Mouse (Mus musculus) lung, embryonic 15.5 days (tissue): ENCODE measurements around the gene Akap3. TPM values are rescaled to one million over a fixed set of nuclear protein-coding genes. Genes with fewer than 3 reads are reported as not detected.

ENCODE experiments used
- ATAC-seq: fragments of 200-750 bp; cut with Nextera tagmentation; 2 replicates; pipeline ENCODE4 v1.8.0; 2017; ENCODE audit warnings: moderate number of reproducible peaks, borderline replicate concordance; ENCODE audit not compliant: low FRiP score, low TSS enrichment; ENCODE audit errors: extremely low read depth
- H3K27ac ChIP-seq: fragments of 300-500 bp; sonication (generic); 2 replicates; pipeline ENCODE4 v1.5.1; 2015; ENCODE audit warnings: moderate library complexity, mild to moderate bottlenecking, inconsistent platforms
- H3K27me3 ChIP-seq: fragments of 300-500 bp; sonication (generic); 2 replicates; pipeline ENCODE4 v1.6.1; 2015; ENCODE audit warnings: inconsistent platforms
- H3K36me3 ChIP-seq: fragments of 300-500 bp; sonication (generic); 2 replicates; pipeline ENCODE4 v1.6.1; 2015; ENCODE audit warnings: inconsistent platforms
- H3K4me1 ChIP-seq: fragments of 300-500 bp; sonication (generic); 2 replicates; pipeline ENCODE4 v1.6.1; 2015; ENCODE audit warnings: inconsistent platforms
- H3K4me2 ChIP-seq: fragments of 300-500 bp; sonication (generic); 2 replicates; pipeline ENCODE4 v1.6.1; 2015; ENCODE audit warnings: inconsistent platforms, mild to moderate bottlenecking, moderate library complexity
- H3K4me3 ChIP-seq: fragments of 300-500 bp; sonication (generic); 2 replicates; pipeline ENCODE4 v1.5.1; 2015; ENCODE audit warnings: mild to moderate bottlenecking, inconsistent platforms
- H3K9ac ChIP-seq: fragments of 300-500 bp; sonication (generic); 2 replicates; pipeline ENCODE4 v1.6.1; 2015; ENCODE audit warnings: inconsistent platforms
- H3K9me3 ChIP-seq: fragments of 300-500 bp; sonication (generic); 2 replicates; pipeline ENCODE4 v1.6.1; 2016; ENCODE audit warnings: inconsistent platforms
- WGBS: fragments of 180-500 bp; shearing (Covaris S2); methylation state at CpG from one replicate; pipeline ENCODE4 v1.1.7; 2015; 5-methylcytosine and 5-hydroxymethylcytosine counted together
- polyA plus RNA-seq: library from polyadenylated mRNA; unstranded; fragments of >200 nt; fragmentation: Nextera tagmentation; extraction: Ambion mirVana; gene quantifications from 2 replicates; pipeline ENCODE4 v1.2.1, GENCODE M21; 2015

The Akap3 gene
- polyA plus RNA-seq, 1 experiment from 2014 or later, result not detected

DNA sequence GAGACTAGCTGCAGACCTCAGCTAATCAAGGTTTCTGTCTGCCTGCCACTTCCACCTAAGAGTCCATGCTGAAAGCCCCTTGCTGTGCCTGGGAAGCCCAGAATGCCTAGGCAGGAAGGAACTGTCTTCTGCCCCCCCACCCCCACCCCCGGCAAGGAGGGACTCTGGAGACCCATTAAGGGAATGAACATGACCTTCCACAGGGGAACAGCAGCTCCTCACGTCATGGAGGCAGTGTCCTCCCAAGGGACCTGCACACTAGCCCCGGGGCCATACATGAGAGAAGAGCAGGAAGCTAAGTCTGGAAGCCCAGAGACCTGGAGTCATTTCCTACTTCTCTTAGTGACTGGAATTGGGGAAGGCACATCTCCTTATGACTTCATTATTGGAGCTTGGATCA lies 55.0 kb downstream of the Akap3 start:
- H3K9ac ChIP-seq, result no peak overlapping the region
- H3K4me2 ChIP-seq, result no peak overlapping the region
- no peak overlapping the region for H3K4me3 ChIP-seq
- H3K9me3 ChIP-seq, result no peaks in the 10 kb centered on the region
- H3K36me3 ChIP-seq, result no peaks in the 10 kb centered on the region
- WGBS, result 57% methylated on average over 3 of the region's 3 CpGs
- no peak overlapping the region for H3K27ac ChIP-seq
- no peak for ATAC-seq
- H3K4me1 ChIP-seq, result no peaks in the 10 kb centered on the region
- H3K27me3 ChIP-seq, result no peaks in the 10 kb centered on the region

DNA sequence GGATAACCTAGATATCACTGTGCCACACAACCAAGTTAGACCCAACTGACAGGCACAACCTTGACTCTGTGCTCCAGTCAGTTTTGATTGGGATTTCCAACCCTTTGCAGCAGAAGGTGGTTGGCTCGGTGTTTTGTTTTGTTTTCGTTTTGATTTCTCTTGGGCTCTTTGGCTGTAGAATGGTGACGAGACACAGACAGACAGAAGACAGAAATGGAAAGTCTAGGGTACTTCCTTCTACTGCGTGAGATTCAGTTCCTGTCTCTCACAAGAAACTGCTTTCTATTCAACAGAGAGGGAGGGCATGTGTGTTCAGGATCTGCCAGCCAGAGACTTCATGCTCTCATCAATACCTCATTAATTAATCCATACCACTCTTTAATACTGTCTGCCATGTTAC lies 57.8 kb downstream of the Akap3 start:
- Histone ChIP-seq H3K27me3 (no peaks in the 10 kb centered on the region), H3K36me3 (no peaks in the 10 kb centered on the region), H3K9ac (no peak overlapping the region), H3K4me3 (no peak overlapping the region), H3K27ac (no peak overlapping the region), H3K9me3 (no peaks in the 10 kb centered on the region), H3K4me2 (no peak overlapping the region), H3K4me1 (no peaks in the 10 kb centered on the region)
- WGBS, result 67% methylated on average over 4 of the region's 4 CpGs
- ATAC-seq, result no peak

DNA sequence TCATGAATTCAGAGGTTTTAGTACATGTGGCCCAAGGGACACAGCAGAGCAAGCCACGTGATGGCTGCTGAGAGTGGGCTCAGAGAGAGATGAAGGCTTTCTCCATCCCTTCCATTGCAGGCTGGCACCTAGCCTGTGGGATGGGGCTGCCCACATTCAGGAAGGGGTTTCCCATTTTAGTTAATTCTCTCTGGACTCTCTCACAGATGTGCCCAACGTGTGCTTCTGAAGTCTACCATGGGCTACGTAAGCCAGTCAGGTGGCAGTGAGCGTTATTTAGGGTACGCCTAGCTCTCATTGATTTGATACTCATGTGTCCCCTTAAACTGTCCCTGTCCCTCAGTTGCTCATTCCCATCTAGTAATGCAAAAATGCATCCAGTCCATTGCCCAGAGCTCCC lies 62.0 kb downstream of the Akap3 start:
- no peak overlapping the region for H3K4me2 ChIP-seq
- H3K27ac ChIP-seq, result no peak overlapping the region
- H3K4me3 ChIP-seq, result no peak overlapping the region
- H3K27me3 ChIP-seq, result no peaks in the 10 kb centered on the region
- H3K36me3 ChIP-seq, result no peaks in the 10 kb centered on the region
- H3K4me1 ChIP-seq, result no peaks in the 10 kb centered on the region
- no peak overlapping the region for H3K9ac ChIP-seq
- no peak for ATAC-seq
- 79% methylated on average over 5 of the region's 5 CpGs for WGBS
- no peaks in the 10 kb centered on the region for H3K9me3 ChIP-seq

DNA sequence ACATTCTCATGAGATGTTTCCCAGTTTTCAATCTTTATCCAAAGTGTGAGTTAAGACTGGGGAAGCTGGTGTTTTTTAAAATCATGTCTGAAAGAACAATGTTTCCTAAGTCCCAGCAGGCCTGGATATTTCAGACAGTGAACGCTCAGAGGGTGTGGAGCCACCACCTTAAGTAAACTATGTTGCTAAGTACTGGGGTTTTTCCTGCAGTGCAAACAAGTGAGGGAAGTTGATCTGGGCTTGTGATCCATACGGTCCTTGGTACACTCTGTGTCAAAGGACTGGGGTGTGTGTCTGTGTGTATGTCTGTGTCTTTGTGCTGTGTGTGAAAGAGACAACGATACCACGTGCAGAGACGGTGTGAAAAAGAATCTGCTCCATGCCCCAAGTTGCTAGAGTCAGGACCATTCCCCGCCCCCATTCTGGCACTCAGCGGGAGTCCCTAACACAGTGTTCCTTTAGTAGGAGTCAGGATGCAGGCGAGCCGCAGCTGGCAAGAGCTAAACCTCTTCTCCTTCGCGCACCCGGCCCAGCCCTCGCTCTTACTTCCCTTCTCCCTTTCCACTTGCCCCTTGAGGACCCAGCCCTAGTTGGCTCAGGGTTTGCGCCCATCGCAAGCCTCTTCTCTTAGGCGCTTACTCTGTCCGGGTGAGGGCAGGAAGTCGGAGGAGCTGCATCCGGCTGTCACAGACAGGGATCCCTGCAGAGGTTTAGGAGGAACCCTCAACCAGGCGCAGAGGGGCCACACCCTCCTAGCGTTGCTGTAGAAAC lies 68.4 kb downstream of the Akap3 start, which contains the start of gene Dyrk4:
Gene Dyrk4 (minus strand): TSS at position 729 of the 771 bp plus-strand sequence.
- whole genome bisulfite sequencing, result 11% methylated on average over 21 of the region's 21 CpGs
- Histone ChIP-seq H3K4me3 (no peak within 1 kb of the TSS), H3K4me2 (peak within 1 kb of the TSS; percentile 31)

More for the DNA sequence above, 68.4 kb downstream of the Akap3 start, which contains the start of gene Dyrk4:
- H3K9me3 ChIP-seq, result no peaks in the 10 kb centered on the region
- H3K4me1 ChIP-seq, result peaks cover 6% of the 10 kb centered on the region; the same call in 1 of the 2 replicates
- no peak within 1 kb of the TSS for H3K9ac ChIP-seq
- H3K27ac ChIP-seq, result peak within 1 kb of the TSS; percentile 75
- H3K36me3 ChIP-seq, result peaks cover 39% of the 10 kb centered on the region
- ATAC-seq, result peak; percentile 74; the same call in 1 of the 2 replicates
- H3K27me3 ChIP-seq, result no peaks in the 10 kb centered on the region

Other genes with a start within 250 kb of the Akap3 start
- gene Kcna1, start 206.7 kb upstream of the Akap3 start, polyA plus RNA-seq, result 0.34 and 0.35 TPM in 2 replicates
- 1.2 and 1.6 TPM in 2 replicates for gene Kcna6, start 112.4 kb upstream of the Akap3 start, polyA plus RNA-seq
- 205 and 206 TPM in 2 replicates for gene Ndufa9, start 4.0 kb upstream of the Akap3 start, polyA plus RNA-seq
- gene Dyrk4, start 68.7 kb downstream of the Akap3 start, polyA plus RNA-seq, result 0.26 TPM in 1 of 2 replicates, not detected in the other
- 65.8 and 68.8 TPM in 2 replicates for gene Rad51ap1, start 86.5 kb downstream of the Akap3 start, polyA plus RNA-seq
- gene D6Wsu163e, start 86.9 kb downstream of the Akap3 start, polyA plus RNA-seq, result 18.3 and 18.5 TPM in 2 replicates
- gene Fgf6, start 162.5 kb downstream of the Akap3 start, polyA plus RNA-seq, result not detected in 2 replicates
- gene Fgf23, start 219.8 kb downstream of the Akap3 start, polyA plus RNA-seq, result 0.09 TPM in 1 of 2 replicates, not detected in the other